Mouse (Mus musculus): ENCODE results near the gene Ccnj. TPM values are rescaled to one million over a fixed set of nuclear protein-coding genes. Genes with fewer than 3 reads are reported as not detected.

Gene Ccnj
- polyA plus RNA-seq, 1 experiment from 2014 or later: 3.3 TPM

DNA sequence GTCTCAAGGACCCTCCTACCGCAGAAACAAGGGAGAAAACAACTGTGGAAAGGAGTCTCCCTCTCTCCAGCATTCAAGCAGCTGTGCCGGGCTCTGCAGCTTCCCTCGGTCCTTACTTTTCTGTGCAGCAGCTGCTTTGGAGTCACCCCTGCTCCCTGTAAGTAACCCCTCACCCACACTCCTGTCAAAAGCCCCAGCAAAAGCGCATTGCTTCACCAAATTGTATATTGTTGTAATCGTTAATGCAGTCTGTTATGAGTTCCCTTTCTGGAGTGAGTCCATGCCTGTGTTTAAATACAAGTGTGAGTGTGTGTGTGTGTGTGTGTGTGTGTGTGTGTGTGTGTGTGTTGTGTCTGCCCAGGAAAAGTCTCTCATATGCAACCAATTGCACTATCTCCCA, 37.2 kb downstream of the Ccnj start:
- Histone ChIP-seq H3K9ac (ENCODE audit: low read depth, low read length) (no peak overlapping the region), H3K36me3 (ENCODE audit: control insufficient read depth, insufficient read depth) (no peaks in the 10 kb centered on the region), H3K27me3 (replicated peaks; ENCODE audit: control insufficient read depth, insufficient read depth, low read length) (0 out of 2 replicates have a peak, but pooled peaks cover 6% of the 10 kb centered on the region), H3K4me3 (ENCODE audit: low read depth, low read length) (no peak overlapping the region), H3K27ac (ENCODE audit: low read depth, low read length) (no peak overlapping the region), H3K4me2 (replicated peaks; ENCODE audit: low read depth) (no peak overlapping the region), H3K4me1 (replicated peaks; ENCODE audit: control insufficient read depth, insufficient read depth, low read length) (no peaks in the 10 kb centered on the region), H3K9me3 (ENCODE audit: control insufficient read depth) (no peaks in the 10 kb centered on the region)
- ATAC-seq: no peak
- no peak for TF ChIP-seq CTCF (IDR thresholded peaks at IDR 0.05; ENCODE audit: low read depth)
- WGBS: 18% methylated on average over 5 of the region's 5 CpGs

GRCm38 (mm10) chr19:40869425-40870105, 38.5 kb downstream of the Ccnj start:
- WGBS: 93% methylated on average over 3 of the region's 3 CpGs
- TF ChIP-seq CTCF (IDR thresholded peaks at IDR 0.05; ENCODE audit: low read depth): no peak
- H3K4me2 ChIP-seq (replicated peaks; ENCODE audit: low read depth): no peak overlapping the region

GRCm38 (mm10) chr19:40872955-40873665, 42.0 kb downstream of the Ccnj start:
- peak overlapping the region; percentile 53 for H3K9ac ChIP-seq (ENCODE audit: low read depth, low read length)
- WGBS: 2% methylated on average over 51 of the region's 51 CpGs
- peak overlapping the region; percentile 83 for H3K4me2 ChIP-seq (replicated peaks; ENCODE audit: low read depth)
- no peaks in the 10 kb centered on the region for H3K36me3 ChIP-seq (ENCODE audit: control insufficient read depth, insufficient read depth)
- TF ChIP-seq CTCF (IDR thresholded peaks at IDR 0.05; ENCODE audit: low read depth): peak; percentile 72
- H3K9me3 ChIP-seq (ENCODE audit: control insufficient read depth): no peaks in the 10 kb centered on the region
- peak overlapping the region; percentile 52 for H3K27ac ChIP-seq (ENCODE audit: low read depth, low read length)
- H3K4me3 ChIP-seq (ENCODE audit: low read depth, low read length): peak overlapping the region; percentile 47
- H3K27me3 ChIP-seq (replicated peaks; ENCODE audit: control insufficient read depth, insufficient read depth, low read length): peaks cover 28% of the 10 kb centered on the region
- peak; percentile 97 for ATAC-seq
- no peaks in the 10 kb centered on the region for H3K4me1 ChIP-seq (replicated peaks; ENCODE audit: control insufficient read depth, insufficient read depth, low read length)

More at GRCm38 (mm10) chr19:40869425-40870105, 38.5 kb downstream of the Ccnj start:
- H3K27me3 ChIP-seq (replicated peaks; ENCODE audit: control insufficient read depth, insufficient read depth, low read length): peaks cover 6% of the 10 kb centered on the region; the same call in 1 of the 2 replicates
- no peak overlapping the region for H3K9ac ChIP-seq (ENCODE audit: low read depth, low read length)
- no peak overlapping the region for H3K4me3 ChIP-seq (ENCODE audit: low read depth, low read length)
- ATAC-seq: no peak
- H3K27ac ChIP-seq (ENCODE audit: low read depth, low read length): no peak overlapping the region
- H3K36me3 ChIP-seq (ENCODE audit: control insufficient read depth, insufficient read depth): no peaks in the 10 kb centered on the region
- H3K9me3 ChIP-seq (ENCODE audit: control insufficient read depth): no peaks in the 10 kb centered on the region
- no peaks in the 10 kb centered on the region for H3K4me1 ChIP-seq (replicated peaks; ENCODE audit: control insufficient read depth, insufficient read depth, low read length)

- no peak overlapping the region for H3K9ac ChIP-seq (ENCODE audit: low read depth, low read length)
- H3K4me3 ChIP-seq (ENCODE audit: low read depth, low read length): no peak overlapping the region
- 87% methylated on average over 4 of the region's 4 CpGs for WGBS
- TF ChIP-seq CTCF (IDR thresholded peaks at IDR 0.05; ENCODE audit: low read depth): no peak
- ATAC-seq: no peak
- no peak overlapping the region for H3K27ac ChIP-seq (ENCODE audit: low read depth, low read length)
- H3K9me3 ChIP-seq (ENCODE audit: control insufficient read depth): no peaks in the 10 kb centered on the region
- H3K4me1 ChIP-seq (replicated peaks; ENCODE audit: control insufficient read depth, insufficient read depth, low read length): no peaks in the 10 kb centered on the region
- H3K27me3 ChIP-seq (replicated peaks; ENCODE audit: control insufficient read depth, insufficient read depth, low read length): peaks cover 41% of the 10 kb centered on the region
- no peaks in the 10 kb centered on the region for H3K36me3 ChIP-seq (ENCODE audit: control insufficient read depth, insufficient read depth)
- H3K4me2 ChIP-seq (replicated peaks; ENCODE audit: low read depth): no peak overlapping the region
Measured at GRCm38 (mm10) chr19:40881700-40882099, 50.6 kb downstream of the Ccnj start.

- TF ChIP-seq CTCF (IDR thresholded peaks at IDR 0.05; ENCODE audit: low read depth): no peak
- WGBS: 70% methylated on average over 1 of the region's 1 CpGs
- no peak overlapping the region for H3K27ac ChIP-seq (ENCODE audit: low read depth, low read length)
- no peaks in the 10 kb centered on the region for H3K36me3 ChIP-seq (ENCODE audit: control insufficient read depth, insufficient read depth)
- H3K4me1 ChIP-seq (replicated peaks; ENCODE audit: control insufficient read depth, insufficient read depth, low read length): no peaks in the 10 kb centered on the region
- no peak overlapping the region for H3K4me2 ChIP-seq (replicated peaks; ENCODE audit: low read depth)
- H3K4me3 ChIP-seq (ENCODE audit: low read depth, low read length): no peak overlapping the region
- 0 out of 2 replicates have a peak, but pooled peaks cover 2% of the 10 kb centered on the region for H3K9me3 ChIP-seq (ENCODE audit: control insufficient read depth)
- H3K27me3 ChIP-seq (replicated peaks; ENCODE audit: control insufficient read depth, insufficient read depth, low read length): peaks cover 39% of the 10 kb centered on the region
- ATAC-seq: no peak
- no peak overlapping the region for H3K9ac ChIP-seq (ENCODE audit: low read depth, low read length)
Measured at GRCm38 (mm10) chr19:40888887-40889286, 57.8 kb downstream of the Ccnj start.

GRCm38 (mm10) chr19:40894071-40894506, 63.0 kb downstream of the Ccnj start:
- Histone ChIP-seq H3K4me2 (replicated peaks; ENCODE audit: low read depth) (peak overlapping the region; percentile 76), H3K27ac (ENCODE audit: low read depth, low read length) (peak overlapping the region; percentile 85), H3K4me3 (ENCODE audit: low read depth, low read length) (peak overlapping the region; percentile 86), H3K9ac (ENCODE audit: low read depth, low read length) (peak overlapping the region; percentile 73), H3K36me3 (ENCODE audit: control insufficient read depth, insufficient read depth) (no peaks in the 10 kb centered on the region), H3K27me3 (replicated peaks; ENCODE audit: control insufficient read depth, insufficient read depth, low read length) (peaks cover 14% of the 10 kb centered on the region; the same call in 1 of the 2 replicates), H3K9me3 (ENCODE audit: control insufficient read depth) (0 out of 2 replicates have a peak, but pooled peaks cover 5% of the 10 kb centered on the region), H3K4me1 (replicated peaks; ENCODE audit: control insufficient read depth, insufficient read depth, low read length) (no peaks in the 10 kb centered on the region; the same call in 1 of the 2 replicates)
- peak; percentile 48 for ATAC-seq
- 0 out of 2 replicates have a peak, but pooled peaks have one; percentile 2 for TF ChIP-seq CTCF (IDR thresholded peaks at IDR 0.05; ENCODE audit: low read depth)
- WGBS: 52% methylated on average over 21 of the region's 21 CpGs
